Mouse (Mus musculus): ENCODE results near the gene Pfkm.
A peak's percentile ranks its signal among the peaks of the same experiment; 100 is the strongest.

Gene Pfkm

GRCm38 (mm10) chr15:98142515-98142914, 50.1 kb downstream of the Pfkm start:
- DNase-seq: no peak

GRCm38 (mm10) chr15:98144861-98145507, 52.6 kb downstream of the Pfkm start:
- DNase-seq: no peak

- DNase-seq: peak; percentile 96
These were observed 53.3 kb downstream of the Pfkm start for GRCm38 (mm10) chr15:98145559-98146181.

GRCm38 (mm10) chr15:98148356-98148755, 56.0 kb downstream of the Pfkm start:
- no peak for DNase-seq

GRCm38 (mm10) chr15:98149166-98149602, 56.8 kb downstream of the Pfkm start:
- peak; percentile 17 for DNase-seq

- DNase-seq: peak; percentile 26
These were observed 60.5 kb downstream of the Pfkm start for GRCm38 (mm10) chr15:98152916-98153315.

GRCm38 (mm10) chr15:98153625-98154024, 61.2 kb downstream of the Pfkm start:
- peak; percentile 54 for DNase-seq

GRCm38 (mm10) chr15:98154146-98154545, 61.8 kb downstream of the Pfkm start:
- no peak for DNase-seq

GRCm38 (mm10) chr15:98154631-98155030, 62.2 kb downstream of the Pfkm start:
- DNase-seq: no peak

- DNase-seq: no peak
These were observed 62.9 kb downstream of the Pfkm start for GRCm38 (mm10) chr15:98155272-98155671.

GRCm38 (mm10) chr15:98155944-98156343, 63.6 kb downstream of the Pfkm start:
- DNase-seq: no peak

GRCm38 (mm10) chr15:98157253-98157652, 64.9 kb downstream of the Pfkm start:
- no peak for DNase-seq

GRCm38 (mm10) chr15:98161026-98161805, 68.8 kb downstream of the Pfkm start:
- DNase-seq: peak; percentile 13

GRCm38 (mm10) chr15:98162561-98162960, 70.2 kb downstream of the Pfkm start:
- peak; percentile 16 for DNase-seq

- no peak for DNase-seq
These were observed 73.1 kb downstream of the Pfkm start, which contains the start of gene Asb8 for GRCm38 (mm10) chr15:98165525-98165924. TSS of gene Asb8 (minus strand) at chr15:98165625.

GRCm38 (mm10) chr15:98166963-98167644, 74.7 kb downstream of the Pfkm start, which contains the start of gene Ccdc184:
TSS of gene Ccdc184 (plus strand) at chr15:98167158.
- DNase-seq: no peak

- DNase-seq: peak; percentile 75
These were observed 75.5 kb downstream of the Pfkm start for GRCm38 (mm10) chr15:98167645-98168621.

GRCm38 (mm10) chr15:98168622-98169004, 76.2 kb downstream of the Pfkm start:
- no peak for DNase-seq

GRCm38 (mm10) chr15:98170365-98170764, 78.0 kb downstream of the Pfkm start:
- DNase-seq: no peak

GRCm38 (mm10) chr15:98170917-98171316, 78.5 kb downstream of the Pfkm start:
- DNase-seq: no peak

GRCm38 (mm10) chr15:98172113-98172512, 79.7 kb downstream of the Pfkm start:
- no peak for DNase-seq

GRCm38 (mm10) chr15:98173821-98174220, 81.4 kb downstream of the Pfkm start:
- DNase-seq: peak; percentile 68

All from lung, postnatal 36 days (tissue).